Comparison of ENCODE assay signal across 28 mouse cellular contexts in the genomic region with DNA sequence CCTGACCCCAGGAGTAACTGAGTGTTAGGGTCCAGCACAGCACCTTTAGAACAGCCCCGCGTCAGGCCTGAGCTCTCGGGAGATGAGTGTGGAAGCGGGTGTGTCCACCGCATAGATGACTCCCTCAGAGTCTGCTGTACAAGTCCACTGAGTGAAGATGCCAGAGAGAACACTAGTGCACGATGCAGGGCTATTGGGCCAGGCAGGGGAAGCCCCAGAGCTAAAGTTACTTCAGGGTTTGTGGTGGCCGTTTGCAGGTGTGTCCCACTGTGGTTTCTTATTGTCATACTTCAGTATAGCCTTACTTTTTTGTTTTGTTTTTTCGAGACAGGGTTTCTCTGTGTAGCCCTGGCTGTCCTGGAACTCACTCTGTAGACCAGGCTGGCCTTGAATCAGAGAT. TPM values are rescaled to one million over a fixed set of nuclear protein-coding genes. Genes with fewer than 3 reads are reported as not detected.
DNase-seq lines count a peak whose midpoint lies in the region; ATAC-seq and TF ChIP-seq lines count a peak whose summit lies in the region.
"Had no signal": no experiment of that assay in that cellular context is flagged by ENCODE, and none has a peak within 500 bp of the region (broad histone marks: within the 10 kb centered on the region; RNA-seq: fewer than 3 reads in every experiment).

No protein-coding gene starts in this region.

- ATAC-seq in CD4-positive, CD25-positive, alpha-beta regulatory T cell, adult 4 months, result peak; percentile 34
- ATAC-seq: midbrain, embryonic 13.5 days had no signal

- TF ChIP-seq CTCF in lung, adult 2 months (IDR thresholded peaks at IDR 0.05; ENCODE audit: insufficient read depth, low read length), result no peak

- WGBS in lung, adult 2 months, result 75% methylated on average over 8 of the region's 8 CpGs

- H3K4me3 ChIP-seq in lung, adult 2 months (replicated peaks; ENCODE audit: extremely low read depth, low read depth, low read length), result no peak overlapping the region
- H3K4me3 ChIP-seq: embryonic facial prominence, embryonic 10.5 days; embryonic facial prominence, embryonic 15.5 days; forebrain, embryonic 12.5 days; hindbrain, embryonic 13.5 days; liver, embryonic 15.5 days; midbrain, embryonic 13.5 days; neural tube, embryonic 15.5 days had no signal

- no peaks in the 10 kb centered on the region for H3K4me1 ChIP-seq in lung, adult 2 months (ENCODE audit: control insufficient read depth, insufficient read depth, low read length)
- H3K4me1 ChIP-seq: embryonic facial prominence, embryonic 10.5 days; embryonic facial prominence, embryonic 15.5 days; forebrain, embryonic 12.5 days; hindbrain, embryonic 13.5 days; neural tube, embryonic 15.5 days had no signal

- no peak for TF ChIP-seq POLR2A in lung, adult 2 months (IDR thresholded peaks at IDR 0.05; ENCODE audit: borderline replicate concordance, extremely low read depth, low read depth, low read length)

- peak; percentile 51 to 54 for DNase-seq in spleen, postnatal 36 days (ENCODE audit: low spot score in 2 of 2)
- DNase-seq in spleen, postnatal 4 days (ENCODE audit: low spot score in 2 of 2), result no peak
- DNase-seq in induced T-regulatory cell, adult 2 months (ENCODE audit: low read depth), result peak; percentile 72
- DNase-seq in thymus, postnatal 14 days, result peak; percentile 32
- DNase-seq in lung, adult 2 months, result no peak
- no peak for DNase-seq in cerebellum, adult 11 months
- no peak for DNase-seq in ovary, adult 18-20 months (ENCODE audit: low spot score)
- DNase-seq: adrenal gland, postnatal 25 days; cerebellum, adult 2 months; cerebellum, postnatal 25 days; gastrocnemius, postnatal 14 days; heart, adult 18-20 months; heart, postnatal 4 days; kidney, adult 11 months; kidney, postnatal 14 days; liver; lung, postnatal 4 days; right cerebral cortex, adult 18-20 months; right cerebral cortex, postnatal 4 days had no signal

RNA-seq across cellular contexts. Expression of gene Dnaaf5, which starts 10.9 kb away (rescaled TPM):
- polyA plus RNA-seq in CD4-positive, CD25-positive, alpha-beta regulatory T cell, adult 4 months (2017; shearing (Covaris generic)), result 10 to 100 TPM in 1 of 2 experiments, 1 to 10 TPM in 1; 8.2 to 16.0 TPM
- 24.5 and 25.6 TPM in 2 replicates for polyA plus RNA-seq in lung, adult 2 months (2012; rRNA removed)

RNA-seq across cellular contexts. Expression of gene Prkar1b, which starts 11.1 kb away (rescaled TPM):
- 1 to 10 TPM in 1 of 2 experiments, under 1 TPM in 1; 0.98 to 3.1 TPM for polyA plus RNA-seq in CD4-positive, CD25-positive, alpha-beta regulatory T cell, adult 4 months (2017; shearing (Covaris generic))
- 18.8 and 19.5 TPM in 2 replicates for polyA plus RNA-seq in lung, adult 2 months (2012; rRNA removed)
- polyA plus RNA-seq: G1E had no signal

RNA-seq across cellular contexts. Expression of gene Sun1, which starts 39.5 kb away (rescaled TPM):
- polyA plus RNA-seq in CD4-positive, CD25-positive, alpha-beta regulatory T cell, adult 4 months (2017; shearing (Covaris generic)), result 10 to 100 TPM; 36.2 to 64.2 TPM
- 48.5 and 57.9 TPM in 2 replicates for polyA plus RNA-seq in lung, adult 2 months (2012; rRNA removed)

Comparison
In these comparisons a context has a peak if more than half of its experiments do, and no peak if none do; other contexts are left out.
1. DNase-seq: peak in spleen, postnatal 36 days (2 of 2), induced T-regulatory cell, adult 2 months (single experiment) and thymus, postnatal 14 days (single experiment); none in spleen, postnatal 4 days (0 of 2), lung, adult 2 months (single experiment), cerebellum, adult 11 months (single experiment) and ovary, adult 18-20 months (single experiment).